Mouse (Mus musculus): Measurements from ENCODE around the gene Cavin1. TPM values are rescaled to one million over a fixed set of nuclear protein-coding genes. Genes with fewer than 3 reads are reported as not detected.

Gene Cavin1
- total RNA-seq, 2 experiments from 2014 or later = 175 to 196 TPM

GRCm38 (mm10) chr11:100958613-100959463 lies 11.8 kb downstream of the Cavin1 start:
- no peak for DNase-seq

GRCm38 (mm10) chr11:100957915-100958469 lies 12.7 kb downstream of the Cavin1 start:
- DNase-seq = no peak

- peak; percentile 69 for DNase-seq
Measured at GRCm38 (mm10) chr11:100957244-100957643, 13.4 kb downstream of the Cavin1 start.

GRCm38 (mm10) chr11:100949540-100949939 lies 21.1 kb downstream of the Cavin1 start:
- DNase-seq = no peak

GRCm38 (mm10) chr11:100948317-100948716 lies 22.4 kb downstream of the Cavin1 start:
- no peak for DNase-seq

DNA sequence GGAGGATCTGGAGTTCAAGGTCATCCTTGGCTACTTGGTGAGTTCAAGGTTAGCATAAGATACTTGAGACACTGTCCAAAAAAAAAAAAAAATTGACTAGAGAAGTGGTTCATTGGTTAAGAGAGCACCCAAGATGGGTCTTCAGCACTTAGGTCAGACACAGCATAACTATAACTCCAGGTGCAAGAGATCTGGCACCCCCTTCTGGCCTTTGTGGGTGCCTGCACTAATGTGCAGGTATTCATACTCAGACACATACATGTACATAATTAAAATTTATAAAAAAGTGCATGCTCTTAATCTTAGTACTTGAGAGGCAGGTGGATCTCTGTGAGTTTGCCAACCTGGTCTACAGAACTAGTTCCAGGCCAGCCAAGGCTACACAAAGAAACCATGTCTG lies 23.1 kb downstream of the Cavin1 start:
- DNase-seq = no peak

- no peak for DNase-seq
Measured at GRCm38 (mm10) chr11:100946862-100947261, 23.8 kb downstream of the Cavin1 start.

GRCm38 (mm10) chr11:100942388-100942787 lies 28.3 kb downstream of the Cavin1 start:
- no peak for DNase-seq

- peak; percentile 99 for DNase-seq
Measured at GRCm38 (mm10) chr11:100939512-100940151, 31.1 kb downstream of the Cavin1 start, which contains the start of gene Stat3. TSS of gene Stat3 (minus strand) at chr11:100939540.

DNA sequence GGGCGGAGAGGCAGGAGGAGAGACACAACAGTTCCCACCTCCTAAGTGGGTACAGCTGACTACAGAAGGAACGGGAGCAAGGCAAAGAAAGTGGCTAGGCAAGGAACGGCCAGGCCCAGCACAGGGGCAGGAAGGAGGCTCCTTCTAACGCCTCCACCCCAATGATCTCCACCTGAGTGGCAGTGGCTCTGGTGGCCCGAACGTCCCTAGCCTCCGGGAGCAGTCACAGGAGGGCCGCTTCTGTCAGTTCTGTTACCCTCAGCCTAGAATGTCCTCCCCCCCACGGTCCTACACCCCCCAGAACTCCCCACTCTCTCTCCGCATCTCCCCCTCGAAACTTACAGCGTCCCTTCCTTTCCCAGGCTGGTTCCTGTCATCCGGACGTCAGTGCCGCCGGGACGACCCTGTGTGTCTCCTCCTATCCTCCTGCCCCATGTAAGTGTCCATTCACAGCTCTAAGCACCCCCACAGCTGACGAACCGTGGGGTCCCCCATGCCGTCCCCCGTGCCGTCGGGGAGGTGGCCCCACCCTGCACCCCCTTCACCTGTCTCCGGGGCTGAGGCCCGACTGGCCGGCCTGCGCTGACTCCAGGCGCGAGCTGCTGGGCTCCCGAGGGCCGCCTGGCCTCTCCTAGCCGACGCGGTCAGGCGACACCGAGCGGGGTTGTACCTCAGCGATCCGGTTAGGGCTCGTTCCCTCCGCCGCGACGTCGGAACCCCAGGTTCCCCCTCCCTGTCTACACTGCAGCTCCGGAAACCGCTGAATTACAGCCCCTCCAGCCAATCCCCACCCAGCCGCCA lies 31.8 kb downstream of the Cavin1 start:
- peak; percentile 33 for DNase-seq

- DNase-seq = peak; percentile 14
Measured at GRCm38 (mm10) chr11:100938112-100938511, 32.6 kb downstream of the Cavin1 start.

DNA sequence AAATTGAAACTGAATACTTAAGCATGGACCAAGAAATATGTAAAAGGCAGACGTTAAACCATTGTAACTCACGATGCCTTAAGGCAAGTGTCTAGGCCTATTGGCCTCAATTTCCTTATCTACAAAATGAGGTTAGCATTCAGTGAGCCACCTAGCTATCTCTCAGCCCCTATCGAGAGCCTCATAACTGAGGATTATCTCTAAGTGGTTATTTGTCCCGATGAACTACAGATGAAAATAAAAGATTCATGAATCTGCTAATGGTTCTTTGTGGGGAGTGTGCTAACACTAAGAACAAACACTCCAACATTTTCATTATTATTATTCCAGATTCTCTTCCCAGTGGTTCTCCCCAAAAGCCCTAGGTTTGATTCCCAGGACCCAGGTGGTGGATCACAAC lies 33.4 kb downstream of the Cavin1 start:
- no peak for DNase-seq

DNA sequence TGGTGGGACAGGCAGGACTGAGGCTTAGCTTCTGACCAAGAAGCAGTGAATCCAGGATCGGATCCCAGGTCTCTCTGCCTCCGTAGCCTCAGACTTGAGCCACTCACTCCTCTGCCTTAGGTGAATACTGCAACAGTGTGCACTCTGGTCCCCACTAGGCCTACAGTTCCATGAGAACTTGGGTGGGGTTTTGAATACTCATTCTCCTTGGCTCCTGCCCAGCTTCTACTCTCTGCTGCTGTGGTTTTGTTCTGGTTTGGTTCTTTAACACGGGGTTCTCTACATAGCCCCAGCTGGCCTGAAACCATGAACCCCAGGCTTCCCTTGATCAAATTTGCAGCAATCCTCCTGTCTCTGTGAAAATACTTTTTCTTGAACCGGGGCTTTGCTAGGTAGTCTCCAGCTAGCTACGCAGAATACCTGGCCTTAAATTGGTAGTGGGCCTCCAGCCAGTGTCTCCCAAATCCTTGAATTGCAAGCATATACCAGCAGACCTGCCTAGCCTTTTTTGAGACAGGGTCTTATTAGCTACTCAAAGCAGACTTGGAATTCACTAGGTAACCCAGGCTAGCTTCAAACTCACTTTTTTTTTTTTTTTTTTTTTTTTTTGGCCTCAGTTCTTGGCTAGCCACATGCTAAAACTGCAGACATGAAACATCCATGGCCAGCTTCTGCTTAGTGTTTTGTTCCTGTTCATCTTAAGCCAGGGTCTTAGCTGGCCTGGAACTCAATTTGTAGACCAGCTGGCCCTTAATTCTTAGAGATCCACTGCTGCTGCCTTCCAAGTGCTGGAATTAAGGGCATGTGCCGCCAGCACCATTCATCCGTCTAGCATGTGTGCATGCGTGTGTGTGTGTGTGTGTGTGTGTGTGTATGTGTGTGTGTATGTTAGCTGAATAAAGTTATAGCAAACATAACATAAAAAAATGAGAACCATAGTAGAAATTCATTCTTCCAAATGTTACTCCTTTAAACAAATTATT lies 35.0 kb downstream of the Cavin1 start:
- DNase-seq = peak; percentile 23

DNA sequence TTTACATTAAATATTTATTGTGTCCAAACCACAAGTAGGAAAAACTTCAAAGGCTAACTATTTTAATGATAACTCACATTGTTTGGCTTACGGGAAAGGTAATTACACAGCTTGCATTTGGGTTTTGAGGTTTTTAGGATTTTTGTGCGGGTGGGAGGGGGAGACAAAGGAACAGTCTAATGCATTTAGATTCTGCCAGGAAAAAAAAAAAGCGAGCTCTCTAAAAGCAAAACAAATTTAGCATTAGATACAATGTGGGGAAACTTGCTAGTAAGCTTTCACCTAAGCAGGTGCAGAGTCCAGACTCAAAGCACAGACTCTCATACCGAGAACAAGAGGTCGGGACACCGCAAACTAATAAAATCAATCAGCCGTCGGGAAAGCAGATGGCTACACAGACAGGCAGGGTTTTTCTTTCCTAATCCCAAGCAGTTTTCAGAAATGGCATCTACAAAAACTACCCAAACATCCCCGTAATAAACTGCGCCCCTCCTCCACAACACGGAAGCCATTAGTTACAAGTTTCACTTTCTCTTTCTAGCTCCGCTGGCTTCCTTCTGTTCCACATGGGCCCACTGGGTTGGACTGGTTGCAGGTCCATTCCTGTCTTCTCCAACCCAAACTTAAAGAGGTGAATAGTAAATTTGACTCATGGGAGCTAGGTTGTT lies 39.3 kb downstream of the Cavin1 start:
- DNase-seq = no peak

DNA sequence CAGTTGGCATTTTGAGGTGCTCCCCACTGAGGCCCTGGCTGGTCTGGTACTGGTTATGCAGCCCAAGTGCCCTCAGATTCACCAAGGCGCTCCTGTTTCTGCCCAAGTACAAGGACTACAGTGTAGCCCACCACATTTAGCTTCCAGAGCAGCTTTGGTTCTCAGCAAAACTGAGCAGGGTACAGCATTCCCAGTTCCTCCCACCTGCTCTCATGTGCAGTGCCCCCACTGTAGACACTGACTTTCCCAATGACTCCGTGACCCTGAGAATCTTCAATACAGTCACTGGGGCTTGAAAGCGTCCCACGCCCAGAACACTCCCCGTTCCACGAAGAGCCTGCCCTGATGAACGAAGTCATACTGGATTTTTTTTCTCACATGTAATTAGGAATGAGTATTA lies 40.1 kb downstream of the Cavin1 start:
- DNase-seq = no peak

DNA sequence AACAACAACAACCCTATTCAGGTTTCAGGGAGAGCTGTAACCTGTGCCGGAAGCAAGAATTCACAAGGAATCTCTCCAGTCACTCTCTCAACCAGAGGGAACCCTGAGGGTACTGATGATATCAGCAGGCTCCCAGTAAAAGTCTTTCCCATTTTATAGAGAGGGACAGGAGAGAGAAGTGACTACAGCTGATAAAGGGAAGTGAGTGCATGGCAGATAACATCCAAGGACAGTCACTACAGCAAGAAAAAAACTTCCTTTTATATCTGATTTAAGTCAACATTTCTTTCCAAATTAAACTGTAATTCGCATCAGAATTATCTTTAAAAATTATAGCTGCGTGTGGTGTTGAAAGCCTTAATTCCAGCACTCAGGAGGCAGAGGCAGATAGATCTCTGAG lies 43.3 kb downstream of the Cavin1 start:
- DNase-seq = no peak

DNA sequence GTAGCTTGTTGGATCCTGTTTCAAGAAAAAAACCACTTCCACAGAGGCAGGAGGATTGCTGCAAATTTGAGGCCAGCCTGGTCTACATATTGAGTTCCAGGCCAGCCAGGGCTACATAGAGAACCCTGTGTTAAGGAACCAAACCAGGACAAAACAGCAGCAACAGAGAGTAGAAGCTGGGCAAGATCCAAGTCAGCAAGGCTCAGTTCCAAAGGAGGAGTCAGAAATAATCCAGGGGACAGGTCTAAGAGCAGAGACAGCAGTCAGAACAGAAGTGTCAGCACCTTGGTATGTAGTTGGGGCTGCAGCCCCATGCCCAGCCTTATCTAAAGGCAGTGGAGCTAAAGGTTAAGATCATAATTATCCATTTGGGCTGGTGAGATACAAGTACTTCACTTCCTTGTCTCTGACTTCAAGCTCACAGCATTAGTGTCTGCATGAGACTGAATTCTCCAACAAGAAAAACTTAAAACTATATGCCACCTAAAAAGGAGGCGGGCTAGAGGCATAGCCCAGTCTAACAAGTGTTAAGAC lies 46.2 kb downstream of the Cavin1 start:
- no peak for DNase-seq

- DNase-seq = no peak
Measured at GRCm38 (mm10) chr11:100920887-100921624, 49.6 kb downstream of the Cavin1 start.

DNA sequence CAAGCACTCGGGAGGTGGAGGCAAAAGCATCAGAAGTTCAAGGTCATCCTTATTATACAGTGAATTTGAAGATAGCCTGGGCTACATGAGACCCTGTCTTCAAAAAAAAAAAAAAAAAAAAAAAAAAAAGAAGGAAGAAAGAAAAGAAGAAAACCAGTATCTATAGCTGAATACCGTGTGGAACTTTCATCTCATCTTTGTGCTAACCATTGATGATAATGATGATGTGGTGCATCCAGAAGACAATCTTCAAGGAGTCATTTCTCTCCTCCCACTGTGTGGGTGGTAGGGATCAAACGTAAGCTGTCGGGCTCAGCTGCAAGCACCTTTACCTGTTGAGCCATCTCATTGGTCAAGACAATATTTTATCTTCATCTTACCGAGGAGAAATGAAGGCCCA lies 52.7 kb downstream of the Cavin1 start:
- DNase-seq = no peak
